Mouse (Mus musculus) myocyte (in vitro differentiated cells): Measurements from ENCODE around the gene Camk2d.

Experiments used
- CEBPB ChIP-seq: IDR thresholded peaks from 2 replicates; pipeline ENCODE4 v1.6.1; 2011; ENCODE audit warnings: mild to moderate bottlenecking, moderate library complexity; ENCODE audit not compliant: poor library complexity, insufficient read depth, severe bottlenecking
- E2F4 ChIP-seq: IDR thresholded peaks from one replicate; pipeline ENCODE4 v1.6.1; 2011; ENCODE audit warnings: mild to moderate bottlenecking, control low read depth, moderate library complexity; ENCODE audit not compliant: insufficient read depth
- MAX ChIP-seq: IDR thresholded peaks from one replicate; pipeline ENCODE4 v1.6.1; 2011; ENCODE audit warnings: low read depth, mild to moderate bottlenecking, control low read depth
- MYOG ChIP-seq, 3 experiments: IDR thresholded peaks; one replicate each; pipeline ENCODE4 v1.6.1; 2011; ENCODE audit warnings: control low read depth in 2 of 3, low read depth in 2 of 3, mild to moderate bottlenecking in 2 of 3; ENCODE audit not compliant: insufficient read length in 2 of 3, control insufficient read depth in 1 of 3, insufficient read depth in 1 of 3
- POLR2A ChIP-seq: IDR thresholded peaks from one replicate; pipeline ENCODE4 v1.6.1; 2011; ENCODE audit warnings: low read depth, mild to moderate bottlenecking, control low read depth, moderate library complexity; ENCODE audit not compliant: insufficient read length
- POLR2AphosphoS2 ChIP-seq: IDR thresholded peaks from one replicate; pipeline ENCODE4 v1.6.1; 2011; ENCODE audit warnings: low read depth, control low read depth; ENCODE audit not compliant: insufficient read length
- REST ChIP-seq: IDR thresholded peaks from one replicate; pipeline ENCODE4 v1.6.1; 2011; ENCODE audit warnings: mild to moderate bottlenecking, control low read depth, moderate library complexity; ENCODE audit not compliant: insufficient read depth, insufficient read length
- TCF12 ChIP-seq: IDR thresholded peaks from one replicate; pipeline ENCODE4 v1.6.1; 2011; ENCODE audit warnings: mild to moderate bottlenecking, control low read depth; ENCODE audit not compliant: poor library complexity, insufficient read depth, severe bottlenecking
- TCF3 ChIP-seq: IDR thresholded peaks from one replicate; pipeline ENCODE4 v1.6.1; 2011; ENCODE audit warnings: low read depth, control low read depth; ENCODE audit not compliant: insufficient read length
- USF1 ChIP-seq: IDR thresholded peaks from one replicate; pipeline ENCODE4 v1.6.1; 2011; ENCODE audit warnings: low read depth, mild to moderate bottlenecking, control low read depth, moderate library complexity

- no peak for TF ChIP-seq POLR2A
- no peak for TF ChIP-seq TCF3
- TF ChIP-seq MYOG (IDR thresholded peaks at IDR 0.05; ENCODE audit: control insufficient read depth in 1 of 3, insufficient read depth in 1 of 3, insufficient read length in 2 of 3, low read depth in 2 of 3) = no peak
- no peak for TF ChIP-seq REST
- no peak for TF ChIP-seq POLR2AphosphoS2
- no peak for TF ChIP-seq USF1
- no peak for TF ChIP-seq E2F4
- no peak for TF ChIP-seq CEBPB
- no peak for TF ChIP-seq MAX
- TF ChIP-seq TCF12 = no peak
These were observed 44.5 kb downstream of the Camk2d start for GRCm38 (mm10) chr3:126640443-126641251.
